Mouse (Mus musculus): ENCODE results near the gene Clybl. TPM values are rescaled to one million over a fixed set of nuclear protein-coding genes. Genes with fewer than 3 reads are reported as not detected.

Gene Clybl
- total and polyA plus RNA-seq, 3 experiments = 13.4 to 36.6 TPM; not detected in 1

GRCm38 (mm10) chr14:122224501-122224928 lies 43.0 kb downstream of the Clybl start:
- peak overlapping the region; percentile 15 to 36 for H3K4me3 ChIP-seq (ENCODE audit: control insufficient read depth in 1 of 2, insufficient read depth in 1 of 2, low read depth in 2 of 2, low read length in 2 of 2)
- peaks cover 17 to 25% of the 10 kb centered on the region in 2 experiments for H3K4me1 ChIP-seq (ENCODE audit: control insufficient read depth in 1 of 2, insufficient read depth in 2 of 2, low read length in 2 of 2)
- H3K9ac ChIP-seq (ENCODE audit: control insufficient read depth, low read depth, low read length, poor library complexity, severe bottlenecking) = peak overlapping the region; percentile 69
- H3K36me3 ChIP-seq (ENCODE audit: control insufficient read depth in 1 of 2, insufficient read depth in 2 of 2, low read length in 2 of 2) = peaks cover 0 to 18% of the 10 kb centered on the region in 2 experiments; a peak in 3 of 4 replicates
- TF ChIP-seq ETS1 (IDR thresholded peaks at IDR 0.05; ENCODE audit: low read depth, low read length) (no peak), ZMIZ1 (IDR thresholded peaks at IDR 0.05; ENCODE audit: low read depth, low read length) (0 out of 2 replicates have a peak, but pooled peaks have one; percentile 6), MYC (IDR thresholded peaks at IDR 0.05; ENCODE audit: low read depth, low read length) (peak; percentile 47; the same call in 1 of the 2 replicates), MXI1 (IDR thresholded peaks at IDR 0.05; ENCODE audit: low read depth, low read length) (peak; percentile 59; the same call in 1 of the 2 replicates)
- no peaks in the 10 kb centered on the region for H3K9me3 ChIP-seq (replicated peaks; ENCODE audit: insufficient read depth, low read length)
- no peaks in the 10 kb centered on the region for H3K27me3 ChIP-seq (ENCODE audit: control insufficient read depth in 1 of 2, insufficient read depth in 2 of 2, low read length in 2 of 2)
- no peak for DNase-seq (ENCODE audit: low read depth, low spot score)
- no peaks in the 10 kb centered on the region; the same call in 1 of the 2 replicates for H3K79me2 ChIP-seq (ENCODE audit: control insufficient read depth, insufficient read depth, low read length, poor library complexity)
- peak overlapping the region; percentile 96 for H3K27ac ChIP-seq (ENCODE audit: control insufficient read depth, low read depth, low read length)

- Histone ChIP-seq H3K27me3 (ENCODE audit: control insufficient read depth in 1 of 2, insufficient read depth in 2 of 2, low read length in 2 of 2) (no peaks in the 10 kb centered on the region), H3K36me3 (ENCODE audit: control insufficient read depth in 1 of 2, insufficient read depth in 2 of 2, low read length in 2 of 2) (peaks cover 0 to 18% of the 10 kb centered on the region in 2 experiments; a peak in 3 of 4 replicates), H3K9me3 (replicated peaks; ENCODE audit: insufficient read depth, low read length) (no peaks in the 10 kb centered on the region), H3K9ac (ENCODE audit: control insufficient read depth, low read depth, low read length, poor library complexity, severe bottlenecking) (no peak overlapping the region), H3K4me3 (ENCODE audit: control insufficient read depth in 1 of 2, insufficient read depth in 1 of 2, low read depth in 2 of 2, low read length in 2 of 2) (no peak overlapping the region), H3K27ac (ENCODE audit: control insufficient read depth, low read depth, low read length) (peak overlapping the region; percentile 96), H3K4me1 (ENCODE audit: control insufficient read depth in 1 of 2, insufficient read depth in 2 of 2, low read length in 2 of 2) (peaks cover 17 to 25% of the 10 kb centered on the region in 2 experiments), H3K79me2 (ENCODE audit: control insufficient read depth, insufficient read depth, low read length, poor library complexity) (no peaks in the 10 kb centered on the region; the same call in 1 of the 2 replicates)
- DNase-seq (ENCODE audit: low read depth, low spot score) = no peak
- TF ChIP-seq MAFK (IDR thresholded peaks at IDR 0.05; ENCODE audit: borderline replicate concordance, low read depth, low read length) (peak; percentile 65; the same call in 1 of the 2 replicates), NELFE (IDR thresholded peaks at IDR 0.05; ENCODE audit: low read depth, low read length) (no peak)
Measured at GRCm38 (mm10) chr14:122225479-122226132, 44.1 kb downstream of the Clybl start.

- no peaks in the 10 kb centered on the region; the same call in 1 of the 2 replicates for H3K79me2 ChIP-seq (ENCODE audit: control insufficient read depth, insufficient read depth, low read length, poor library complexity)
- H3K36me3 ChIP-seq (ENCODE audit: control insufficient read depth in 1 of 2, insufficient read depth in 2 of 2, low read length in 2 of 2) = peaks cover 0 to 18% of the 10 kb centered on the region in 2 experiments; a peak in 3 of 4 replicates
- no peaks in the 10 kb centered on the region for H3K9me3 ChIP-seq (replicated peaks; ENCODE audit: insufficient read depth, low read length)
- no peak overlapping the region for H3K27ac ChIP-seq (ENCODE audit: control insufficient read depth, low read depth, low read length)
- peaks cover 17 to 25% of the 10 kb centered on the region in 2 experiments for H3K4me1 ChIP-seq (ENCODE audit: control insufficient read depth in 1 of 2, insufficient read depth in 2 of 2, low read length in 2 of 2)
- H3K4me3 ChIP-seq (ENCODE audit: control insufficient read depth in 1 of 2, insufficient read depth in 1 of 2, low read depth in 2 of 2, low read length in 2 of 2) = no peak overlapping the region
- no peak for DNase-seq (ENCODE audit: low read depth, low spot score)
- H3K27me3 ChIP-seq (ENCODE audit: control insufficient read depth in 1 of 2, insufficient read depth in 2 of 2, low read length in 2 of 2) = no peaks in the 10 kb centered on the region
- TF ChIP-seq CTCF (IDR thresholded peaks at IDR 0.05 in 2 of 3, conservative IDR thresholded peaks at IDR 0.05 in 1 of 3; ENCODE audit: control insufficient read depth in 1 of 3, insufficient read depth in 1 of 3, low read depth in 2 of 3, low read length in 3 of 3, poor library complexity in 1 of 3, severe bottlenecking in 1 of 3) = peak in 2 of 3 experiments; percentile 3 to 18; a peak in 2 of 6 replicates
- TF ChIP-seq RAD21 (IDR thresholded peaks at IDR 0.05; ENCODE audit: low read depth, low read length) = peak; percentile 17
- no peak for TF ChIP-seq UBTF (IDR thresholded peaks at IDR 0.05; ENCODE audit: borderline replicate concordance, insufficient read depth, low read depth, low read length)
- TF ChIP-seq SMC3 (IDR thresholded peaks at IDR 0.05; ENCODE audit: low read depth, low read length) = peak; percentile 11; the same call in 1 of the 2 replicates
- no peak overlapping the region for H3K9ac ChIP-seq (ENCODE audit: control insufficient read depth, low read depth, low read length, poor library complexity, severe bottlenecking)
Measured at GRCm38 (mm10) chr14:122226133-122226515, 44.6 kb downstream of the Clybl start.
